8 mouse cellular contexts compared by ENCODE assay signal in the genomic region with DNA sequence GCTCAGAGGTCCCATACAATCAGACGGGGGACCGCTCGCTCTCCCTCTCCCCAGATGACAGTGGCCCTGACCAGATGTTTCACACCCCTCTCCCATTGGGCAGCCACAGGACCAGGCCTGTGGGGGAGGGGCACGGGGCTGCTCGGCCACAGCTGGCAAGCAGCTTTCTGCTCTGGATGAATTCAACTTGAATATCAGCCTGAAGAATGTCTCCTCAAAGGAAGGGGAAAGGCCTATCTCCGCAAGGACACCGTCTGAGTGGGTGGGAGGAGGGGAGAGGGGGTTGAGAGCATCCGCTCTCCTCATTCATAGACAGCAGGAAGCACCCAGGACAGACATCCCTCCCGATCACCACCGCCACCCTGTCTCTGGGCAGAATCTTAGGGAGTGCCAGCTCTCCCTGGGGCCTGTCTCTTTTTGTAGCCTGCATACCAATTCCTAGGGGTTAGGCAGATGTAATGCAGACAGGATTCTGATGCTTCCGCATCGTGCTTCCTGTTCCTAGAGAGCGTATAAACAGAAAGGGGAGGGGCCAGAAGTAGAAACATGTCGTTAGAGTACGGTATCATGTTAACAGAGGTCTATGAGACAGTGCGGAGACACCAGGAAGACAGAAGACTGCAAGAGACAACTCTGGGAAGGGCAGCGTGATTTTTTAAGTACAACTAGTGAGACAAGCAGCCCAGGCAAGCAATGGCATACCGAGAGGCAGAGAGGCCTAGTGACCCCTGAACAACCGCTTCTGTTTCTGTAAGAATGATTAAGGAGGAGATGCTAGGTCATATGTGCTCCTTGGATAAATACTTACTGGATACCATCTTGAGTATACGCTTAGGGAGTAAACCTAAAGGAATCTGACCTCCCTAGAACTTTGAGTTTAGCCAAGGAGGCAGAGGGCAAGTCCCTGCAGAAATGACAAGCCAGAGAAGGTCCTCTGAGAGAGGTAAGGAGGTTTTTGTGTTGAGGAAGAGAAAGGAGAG.
DNase-seq lines count a peak whose midpoint lies in the region; ATAC-seq and TF ChIP-seq lines count a peak whose summit lies in the region.

No protein-coding gene starts in this region.

- WGBS in limb, embryonic 12.5 days: 20% methylated on average over 20 of the region's 20 CpGs

- no peak for TF ChIP-seq CTCF in embryonic fibroblast, embryonic 13.5 days (IDR thresholded peaks at IDR 0.05; ENCODE audit: borderline replicate concordance, insufficient read depth, low read length)

- no peak overlapping the region for H3K4me3 ChIP-seq in embryonic fibroblast, embryonic 13.5 days (ENCODE audit: insufficient read depth, low read length)
- H3K4me3 ChIP-seq in limb, embryonic 12.5 days (replicated peaks): no peak overlapping the region

- no peaks in the 10 kb centered on the region for H3K36me3 ChIP-seq in limb, embryonic 12.5 days

- peak; percentile 53 for ATAC-seq in limb, embryonic 12.5 days (ENCODE audit: insufficient number of reproducible peaks, insufficient read depth, low FRiP score, low TSS enrichment, low read depth)
- ATAC-seq in frontal cortex, adult (ENCODE audit: low TSS enrichment): no peak

- peak overlapping the region; percentile 34 for H3K27ac ChIP-seq in embryonic fibroblast, embryonic 13.5 days (ENCODE audit: insufficient read depth, low read length)
- peak overlapping the region; percentile 76 for H3K27ac ChIP-seq in limb, embryonic 12.5 days

- H3K9me3 ChIP-seq in limb, embryonic 12.5 days: no peaks in the 10 kb centered on the region

- H3K4me2 ChIP-seq in limb, embryonic 12.5 days: peak overlapping the region; percentile 19

- H3K9ac ChIP-seq in limb, embryonic 12.5 days (replicated peaks): no peak overlapping the region; the same call in 1 of the 2 replicates

- DNase-seq in kidney, postnatal 4 days: peak; percentile 68 to 77
- no peak for DNase-seq in kidney, postnatal 25 days
- DNase-seq in naive thymus-derived CD4-positive, alpha-beta T cell, adult 2 months (ENCODE audit: low read depth): peak; percentile 10
- no peak for DNase-seq in urinary bladder, adult 18-20 months (ENCODE audit: low spot score in 2 of 2)
- no peak for DNase-seq in spleen, adult 12 weeks (ENCODE audit: low spot score)

- no peak for TF ChIP-seq POLR2A in embryonic fibroblast, embryonic 13.5 days (IDR thresholded peaks at IDR 0.05; ENCODE audit: low read depth, low read length)

- peaks cover 22% of the 10 kb centered on the region for H3K4me1 ChIP-seq in embryonic fibroblast, embryonic 13.5 days (ENCODE audit: control insufficient read depth, insufficient read depth, low read length)
- H3K4me1 ChIP-seq in limb, embryonic 12.5 days (replicated peaks): peaks cover 61% of the 10 kb centered on the region

- H3K27me3 ChIP-seq in limb, embryonic 12.5 days: no peaks in the 10 kb centered on the region

Comparison
In these comparisons a context has a peak if more than half of its experiments do, and no peak if none do; other contexts are left out.
1. DNase-seq: peak in kidney, postnatal 4 days (2 of 2) and naive thymus-derived CD4-positive, alpha-beta T cell, adult 2 months (single experiment); none in kidney, postnatal 25 days (0 of 2), urinary bladder, adult 18-20 months (0 of 2) and spleen, adult 12 weeks (single experiment).